Mouse (Mus musculus) kidney, adult 8-10 months (tissue): ENCODE results near the gene Ms4a1.
"Not testable (repeated sequence)": the region's sequence is repeated elsewhere in the genome, so short reads cannot be mapped to it uniquely, and the experiment has no call there.

Experiments
- DNase-seq, 2 experiments: peaks; one replicate each; pipeline ENCODE4 v3.0.0; 2022

Gene Ms4a1

DNA sequence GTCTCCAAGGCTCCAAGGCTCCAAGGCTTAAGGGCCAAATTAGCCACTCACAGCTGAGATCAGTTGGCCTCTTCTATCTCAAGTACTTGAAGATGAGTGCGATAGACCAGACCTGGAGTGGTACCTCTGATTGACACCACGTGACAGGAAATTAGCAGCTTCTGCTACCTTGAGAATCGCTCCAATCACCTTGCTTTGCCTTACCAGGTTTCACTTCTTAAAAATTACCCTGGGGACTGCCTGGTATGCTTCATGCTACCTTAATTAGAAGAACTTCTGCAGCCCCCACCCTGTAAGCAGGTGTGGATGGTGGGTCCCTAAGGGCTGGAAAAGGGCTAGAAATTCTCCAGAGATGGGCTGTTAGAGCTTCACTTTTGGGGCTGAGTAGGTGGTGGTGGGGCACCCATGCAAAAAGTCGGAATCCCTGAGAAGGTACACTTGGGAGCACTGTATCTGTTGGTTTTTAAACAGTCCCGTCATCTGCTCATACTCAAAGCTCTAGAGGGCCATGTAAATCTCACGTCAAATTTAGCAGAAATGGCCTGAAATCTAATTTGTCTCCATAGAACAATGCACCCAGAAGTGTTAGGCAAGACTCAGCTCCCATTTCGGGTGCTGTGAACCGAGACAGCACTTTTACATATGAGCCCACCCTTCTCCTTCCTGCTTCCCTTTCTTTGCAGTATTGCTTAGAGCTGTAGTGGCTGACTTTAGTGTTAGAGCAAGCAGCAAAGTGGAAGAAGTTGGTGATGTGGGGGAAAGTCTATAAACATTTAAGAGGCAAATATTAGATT, at the start of gene Ms4a1:
Gene Ms4a1 (minus strand): TSS at position 190 of the 794 bp plus-strand sequence.
- no peak for DNase-seq

GRCm38 (mm10) chr19:11314354-11314753, 48.3 kb upstream of the Ms4a1 start, which contains the start of gene Ms4a14:
TSS of gene Ms4a14 (minus strand) at chr19:11314454.
- DNase-seq: no peak

- DNase-seq: no peak
Observed at GRCm38 (mm10) chr19:11308888-11309287, 42.8 kb upstream of the Ms4a1 start.

GRCm38 (mm10) chr19:11299529-11299928, 33.5 kb upstream of the Ms4a1 start:
- not testable (repeated sequence) for DNase-seq

DNA sequence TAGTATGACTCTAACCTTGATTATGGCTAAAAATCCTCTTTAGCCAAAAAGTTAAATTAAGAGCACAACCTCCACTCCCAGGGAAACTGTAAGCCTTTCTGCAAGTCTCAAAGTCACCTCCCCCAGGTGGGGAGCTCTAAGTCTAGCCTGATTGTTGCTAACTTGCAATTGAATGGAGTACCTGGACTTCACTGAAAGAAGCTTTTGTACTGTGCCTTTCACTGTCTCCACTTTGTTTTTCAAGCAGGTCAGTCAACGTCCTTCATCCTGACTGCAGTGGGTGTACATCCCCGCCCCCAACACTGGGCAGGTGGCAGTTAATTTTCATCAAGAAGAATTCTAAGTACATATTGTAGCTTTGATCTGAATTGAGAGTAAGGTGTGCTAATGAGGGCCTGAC, 32.9 kb upstream of the Ms4a1 start:
- DNase-seq: no peak

GRCm38 (mm10) chr19:11293616-11294015, 27.6 kb upstream of the Ms4a1 start:
- not testable (repeated sequence) for DNase-seq

DNA sequence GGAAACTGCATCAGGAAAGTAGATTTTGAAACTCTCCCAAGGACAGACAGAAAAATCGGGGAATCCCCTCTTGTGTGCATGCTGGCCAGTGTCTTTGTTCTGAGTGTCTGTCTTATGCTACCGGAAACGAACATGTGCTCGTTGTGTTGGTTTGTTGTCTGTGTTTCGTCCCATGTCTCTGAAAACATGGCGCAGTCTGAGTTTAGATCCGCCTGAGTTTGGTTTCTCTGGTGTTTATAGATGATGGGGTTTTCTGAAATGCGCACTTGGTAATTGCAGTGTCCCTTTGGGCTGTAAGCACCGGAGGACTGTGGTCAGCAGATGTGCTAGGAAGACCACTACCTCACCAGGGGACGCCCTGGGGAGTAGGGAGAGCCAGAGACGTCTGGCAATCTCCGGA, 26.9 kb upstream of the Ms4a1 start:
- DNase-seq: no peak

DNA sequence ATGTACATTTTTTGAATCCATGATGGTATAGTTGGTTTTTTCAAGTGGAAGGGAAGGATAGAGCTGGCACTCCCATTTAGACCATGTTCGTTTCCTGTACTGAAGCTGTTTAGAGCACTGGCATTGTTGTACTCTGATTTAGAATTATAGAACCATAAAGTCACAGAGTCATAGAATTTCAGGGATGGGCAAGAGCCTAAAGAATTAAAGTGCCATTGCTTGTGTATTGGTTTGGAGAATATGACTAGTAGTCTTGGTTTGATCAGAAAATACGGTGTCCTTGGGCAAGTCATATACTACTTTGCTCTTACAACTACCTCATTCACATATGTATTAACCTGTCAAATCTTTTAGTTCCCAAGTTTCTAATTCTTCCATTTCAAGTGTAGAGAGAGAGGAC, 17.7 kb upstream of the Ms4a1 start, which contains the start of gene Ms4a5:
Gene Ms4a5 (minus strand): TSS at position 101 of the 400 bp plus-strand sequence.
- no peak for DNase-seq

GRCm38 (mm10) chr19:11280223-11280622, 14.2 kb upstream of the Ms4a1 start:
- DNase-seq: no peak

DNA sequence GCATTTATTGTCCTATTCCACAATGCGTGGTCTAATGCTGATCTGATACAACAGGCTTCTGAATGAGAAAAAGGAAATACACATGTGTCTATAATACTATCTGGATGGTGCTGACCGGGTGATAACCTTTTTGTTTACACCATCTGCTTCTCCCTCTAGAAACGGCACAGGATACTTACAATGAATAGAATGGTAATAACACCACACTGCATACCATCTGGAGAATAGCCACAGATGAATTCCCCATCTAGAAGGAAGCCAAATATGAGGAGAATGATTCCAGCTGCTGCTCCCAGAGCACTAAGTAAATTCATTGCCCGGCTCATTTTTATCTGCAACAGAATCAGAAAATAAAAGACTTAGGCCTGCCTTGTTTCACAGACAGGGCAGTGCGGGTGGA, 10.4 kb upstream of the Ms4a1 start:
- DNase-seq: no peak

- no peak for DNase-seq
Observed at GRCm38 (mm10) chr19:11266956-11267355, 915 bp upstream of the Ms4a1 start.

DNA sequence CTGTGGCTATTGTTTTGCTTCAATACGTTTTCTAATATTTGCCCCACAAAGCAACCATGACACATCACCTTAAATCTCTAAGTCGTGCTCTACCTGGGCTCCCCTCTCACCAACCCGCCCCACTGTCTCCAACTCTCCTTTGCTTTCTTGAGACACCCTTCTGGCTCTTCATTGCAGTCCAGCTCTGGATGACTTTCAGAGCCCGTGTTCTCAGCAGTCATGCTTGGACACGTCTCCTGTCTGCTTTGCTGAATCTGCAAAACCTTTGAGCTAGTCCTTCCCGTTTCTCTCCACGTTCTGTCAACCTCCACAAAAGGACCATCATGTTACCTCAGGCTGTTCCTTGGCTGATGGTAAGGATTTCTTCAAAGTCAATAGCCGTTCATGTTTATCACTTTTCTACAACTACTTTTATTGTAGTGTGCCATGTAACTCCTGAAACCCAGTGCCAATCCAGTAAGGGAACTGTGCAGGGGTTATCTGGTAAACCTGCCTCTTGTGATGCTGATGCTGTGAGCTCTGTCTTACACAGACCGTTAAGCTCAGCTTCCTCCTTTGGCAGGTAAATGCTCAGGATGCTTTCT, 1.3 kb downstream of the Ms4a1 start:
- DNase-seq: no peak

DNA sequence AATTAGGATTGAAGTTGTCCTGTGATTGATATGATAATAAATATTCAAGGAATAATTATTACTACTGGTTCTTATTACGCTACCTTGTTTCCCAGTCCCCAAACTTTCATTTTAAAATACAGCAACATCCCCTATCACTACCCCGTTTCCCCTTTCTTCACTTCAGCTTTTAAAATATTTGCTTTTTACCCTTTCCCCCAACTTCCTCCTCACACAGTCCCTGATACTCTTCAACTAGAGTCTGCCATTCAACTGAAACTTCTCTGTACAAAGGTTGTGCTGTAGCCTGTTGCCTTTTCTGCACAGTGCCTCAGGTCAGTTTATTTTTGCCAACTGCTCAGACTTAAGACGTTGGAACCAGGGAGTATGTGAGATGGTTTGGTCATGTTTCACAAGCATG, 2.5 kb downstream of the Ms4a1 start:
- no peak for DNase-seq

DNA sequence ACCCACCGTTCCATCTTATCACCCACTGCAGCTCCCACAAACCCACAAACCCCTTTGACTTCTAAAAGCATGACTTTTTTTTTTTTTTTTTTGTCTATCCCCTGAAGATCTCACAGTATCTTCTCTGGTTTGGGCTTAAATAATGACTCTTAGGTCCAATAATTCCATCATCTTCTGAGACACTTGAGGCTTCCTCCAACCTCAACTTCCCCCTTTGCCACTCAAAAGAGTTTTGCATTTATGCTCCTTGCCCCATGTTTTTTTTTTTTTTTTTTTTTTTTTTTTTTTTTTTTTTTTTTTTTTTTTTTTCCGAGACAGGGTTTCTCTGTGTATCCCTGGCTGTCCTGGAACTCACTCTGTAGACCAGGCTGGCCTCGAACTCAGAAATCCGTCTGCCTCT, 3.1 kb downstream of the Ms4a1 start:
- DNase-seq: not testable (repeated sequence)

DNA sequence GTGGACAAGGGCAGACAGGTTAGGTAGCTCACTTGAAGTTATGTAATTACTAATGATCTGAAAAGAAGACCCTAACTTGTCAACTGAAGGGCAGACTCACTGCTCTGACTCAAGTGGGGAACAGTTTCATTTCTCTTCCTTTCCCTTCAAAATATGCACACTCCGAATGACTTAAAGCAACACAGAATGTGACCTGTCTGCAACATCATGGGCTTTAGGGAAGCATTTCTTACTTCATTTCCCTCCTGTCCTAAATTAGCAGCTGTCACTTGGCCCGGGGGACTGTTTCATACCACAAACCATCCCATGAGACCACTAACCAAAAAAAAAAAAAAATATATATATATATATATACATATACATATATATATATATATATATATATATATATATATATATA, 4.5 kb downstream of the Ms4a1 start:
- no peak for DNase-seq

DNA sequence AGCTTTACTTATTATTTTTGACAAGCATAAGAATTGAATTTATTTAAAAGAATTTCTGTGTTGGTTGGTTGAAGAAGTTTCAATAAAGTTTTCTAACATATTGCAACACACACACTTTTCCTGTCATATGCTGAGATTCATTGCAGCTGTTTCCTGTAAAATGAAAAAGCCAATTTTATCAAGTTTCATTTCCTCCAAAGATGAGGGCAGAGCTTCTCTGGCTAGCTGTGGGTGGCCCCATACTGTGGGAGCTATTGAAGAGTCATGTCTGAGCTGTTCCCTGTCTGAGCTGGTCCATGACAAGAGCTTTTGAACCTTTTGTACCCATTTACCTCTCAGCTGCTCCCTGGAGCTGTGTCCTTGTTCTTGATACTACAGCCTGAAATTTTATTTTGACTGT, 21.8 kb downstream of the Ms4a1 start:
- peak in 1 of 2 experiments; percentile 3 for DNase-seq

DNA sequence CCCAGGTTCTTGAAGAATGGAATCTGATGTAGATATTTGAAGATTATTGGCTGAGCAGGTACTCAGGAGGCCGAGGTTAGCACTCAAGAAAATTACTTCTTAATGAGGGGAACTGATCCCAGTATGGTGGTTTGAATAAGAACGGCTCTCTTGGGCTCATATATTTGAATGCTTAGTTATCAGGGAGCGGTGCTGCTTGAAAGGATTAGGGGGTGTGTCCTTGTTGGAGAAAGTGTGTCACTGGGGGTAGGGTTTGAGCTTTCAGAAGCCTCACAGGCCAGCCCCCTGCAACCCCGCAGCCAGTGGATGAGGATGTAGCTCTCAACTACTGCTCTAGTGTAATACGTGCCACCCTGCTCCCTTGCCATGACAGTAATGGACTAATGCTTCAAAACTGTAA, 23.5 kb downstream of the Ms4a1 start:
- DNase-seq: no peak

- no peak for DNase-seq
Observed at GRCm38 (mm10) chr19:11235820-11236219, 30.2 kb downstream of the Ms4a1 start.

GRCm38 (mm10) chr19:11234921-11235735, 30.9 kb downstream of the Ms4a1 start:
- no peak for DNase-seq

DNA sequence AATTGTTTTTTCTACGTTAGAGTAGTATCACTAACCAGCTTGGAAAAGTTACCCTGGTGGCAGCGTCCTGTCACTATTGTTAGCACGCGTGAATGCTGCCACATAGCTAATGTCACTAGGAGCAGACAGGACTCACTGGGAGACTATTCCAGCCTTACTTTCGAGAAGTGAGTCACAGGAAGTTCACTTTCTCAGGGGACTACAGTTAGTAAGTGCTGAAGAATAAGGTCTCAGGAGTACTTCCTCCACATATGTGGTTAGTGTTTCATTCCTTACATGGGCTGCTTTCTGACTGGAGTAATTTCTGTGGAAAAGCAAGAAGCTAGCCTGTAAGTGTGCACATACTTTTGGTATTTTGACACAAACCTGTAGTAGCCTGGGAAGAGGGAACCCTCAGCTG, 31.8 kb downstream of the Ms4a1 start:
- no peak for DNase-seq

GRCm38 (mm10) chr19:11232348-11232747, 33.7 kb downstream of the Ms4a1 start, which contains the start of gene Ms4a12:
TSS of gene Ms4a12 (minus strand) at chr19:11232448.
- DNase-seq: no peak
